Comparison of ENCODE assay signal across 8 mouse cellular contexts in the genomic region with DNA sequence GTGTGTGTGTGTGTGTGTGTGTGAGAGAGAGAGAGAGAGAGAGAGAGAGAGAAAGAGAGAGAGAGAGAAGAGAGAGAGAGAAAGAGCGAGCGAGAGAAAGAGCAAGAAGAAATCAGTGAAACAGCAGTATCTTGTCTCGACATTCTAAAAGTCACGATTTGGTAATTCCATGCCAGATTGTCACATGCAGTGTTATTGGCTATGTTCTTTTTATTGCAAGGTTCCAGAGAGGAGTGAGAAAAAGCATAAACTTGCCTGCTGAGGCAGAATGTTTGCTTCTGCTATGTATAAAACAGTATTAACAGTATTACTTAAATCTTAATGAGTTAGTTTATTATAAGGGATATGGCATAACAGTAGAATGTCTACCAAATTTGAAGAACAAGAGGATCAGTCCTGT. TPM values are rescaled to one million over a fixed set of nuclear protein-coding genes. Genes with fewer than 3 reads are reported as not detected.
DNase-seq lines count a peak whose midpoint lies in the region; ATAC-seq and TF ChIP-seq lines count a peak whose summit lies in the region.

No protein-coding gene starts in this region.

- H3K4me2 ChIP-seq in lung, embryonic 15.5 days, result peak overlapping the region; percentile 65
- H3K4me2 ChIP-seq in embryonic facial prominence, embryonic 14.5 days (ENCODE audit: low read depth, low read length), result peak overlapping the region; percentile 79
- H3K4me2 ChIP-seq in limb, embryonic 11.5 days (ENCODE audit: low read depth, severe bottlenecking), result peak overlapping the region; percentile 58

- TF ChIP-seq POLR2A in small intestine, adult 2 months (IDR thresholded peaks at IDR 0.05; ENCODE audit: low read depth, low read length), result no peak

- no peaks in the 10 kb centered on the region for H3K27me3 ChIP-seq in lung, embryonic 15.5 days
- H3K27me3 ChIP-seq in embryonic facial prominence, embryonic 14.5 days (replicated peaks; ENCODE audit: control insufficient read depth, insufficient read depth, low read length), result no peaks in the 10 kb centered on the region
- H3K27me3 ChIP-seq in limb, embryonic 11.5 days (ENCODE audit: control insufficient read depth, insufficient read depth, low read length), result no peaks in the 10 kb centered on the region
- no peaks in the 10 kb centered on the region for H3K27me3 ChIP-seq in small intestine, adult 2 months (ENCODE audit: control insufficient read depth, insufficient read depth, low read length)

- no peak for TF ChIP-seq CTCF in small intestine, adult 2 months (IDR thresholded peaks at IDR 0.05; ENCODE audit: extremely low read depth, insufficient read length, insufficient replicate concordance, low read depth, low read length)

- H3K36me3 ChIP-seq in lung, embryonic 15.5 days, result no peaks in the 10 kb centered on the region
- no peaks in the 10 kb centered on the region for H3K36me3 ChIP-seq in embryonic facial prominence, embryonic 14.5 days (ENCODE audit: control insufficient read depth, insufficient read depth, low read length)
- no peaks in the 10 kb centered on the region for H3K36me3 ChIP-seq in limb, embryonic 11.5 days (ENCODE audit: control insufficient read depth, insufficient read depth, low read length)
- H3K36me3 ChIP-seq in small intestine, adult 2 months (ENCODE audit: control insufficient read depth, insufficient read depth, low read length), result peaks cover 2% of the 10 kb centered on the region; the same call in 1 of the 2 replicates

- H3K4me3 ChIP-seq in lung, embryonic 15.5 days, result peak overlapping the region; percentile 49
- H3K4me3 ChIP-seq in embryonic facial prominence, embryonic 14.5 days (ENCODE audit: low read depth, low read length), result peak overlapping the region; percentile 50
- peak overlapping the region; percentile 35 for H3K4me3 ChIP-seq in limb, embryonic 11.5 days (ENCODE audit: low read depth, low read length)
- H3K4me3 ChIP-seq in small intestine, adult 2 months (ENCODE audit: low read depth, low read length), result peak overlapping the region; percentile 45; the same call in 1 of the 2 replicates

- peaks cover 18% of the 10 kb centered on the region for H3K4me1 ChIP-seq in lung, embryonic 15.5 days
- peaks cover 16% of the 10 kb centered on the region for H3K4me1 ChIP-seq in embryonic facial prominence, embryonic 14.5 days (ENCODE audit: control insufficient read depth, insufficient read depth, low read length)
- H3K4me1 ChIP-seq in limb, embryonic 11.5 days (ENCODE audit: control insufficient read depth, insufficient read depth, low read length), result no peaks in the 10 kb centered on the region
- peaks cover 6% of the 10 kb centered on the region; the same call in 1 of the 2 replicates for H3K4me1 ChIP-seq in small intestine, adult 2 months (ENCODE audit: control insufficient read depth, insufficient read depth, insufficient read length, low read length)

- peak overlapping the region; percentile 99 for H3K27ac ChIP-seq in lung, embryonic 15.5 days
- H3K27ac ChIP-seq in embryonic facial prominence, embryonic 14.5 days (replicated peaks; ENCODE audit: low read depth, low read length), result peak overlapping the region; percentile 99
- peak overlapping the region; percentile 96 for H3K27ac ChIP-seq in limb, embryonic 11.5 days (replicated peaks; ENCODE audit: low read depth, low read length)
- H3K27ac ChIP-seq in small intestine, adult 2 months (ENCODE audit: insufficient read depth, low read depth, low read length), result peak overlapping the region; percentile 97

- DNase-seq in lung, postnatal 4 days, result no peak
- no peak for DNase-seq in embryonic facial prominence, embryonic 14.5 days (ENCODE audit: low spot score)
- DNase-seq in limb, embryonic 11.5 days (ENCODE audit: low spot score), result peak; percentile 18
- DNase-seq in urinary bladder, postnatal 25 days (ENCODE audit: low spot score), result no peak
- no peak for DNase-seq in left cerebral cortex, postnatal 36 days (ENCODE audit: low spot score in 2 of 2)
- DNase-seq in adrenal gland, adult 18-20 months (ENCODE audit: low spot score in 2 of 2), result no peak

- 21% methylated on average over 4 of the region's 4 CpGs for WGBS in lung, embryonic 15.5 days
- WGBS in embryonic facial prominence, embryonic 14.5 days, result 39% methylated on average over 4 of the region's 4 CpGs
- WGBS in limb, embryonic 11.5 days, result 78% methylated on average over 4 of the region's 4 CpGs
- 9% methylated on average over 4 of the region's 4 CpGs for WGBS in small intestine, adult 2 months

- peak overlapping the region; percentile 66 for H3K9ac ChIP-seq in lung, embryonic 15.5 days
- peak overlapping the region; percentile 79 for H3K9ac ChIP-seq in embryonic facial prominence, embryonic 14.5 days (ENCODE audit: low read depth, low read length)
- no peak overlapping the region; the same call in 1 of the 2 replicates for H3K9ac ChIP-seq in limb, embryonic 11.5 days (ENCODE audit: low read length)

- intact Hi-C loops in left cerebral cortex, postnatal 36 days (cut with DNase I), result loop anchor here (2.0 to 10.0 kb wide), 2 partner anchors 13 to 1961 kb away; a partner anchor contains a TSS

- ATAC-seq in lung, embryonic 15.5 days (ENCODE audit: borderline replicate concordance, extremely low read depth, low FRiP score, low TSS enrichment), result no peak
- no peak for ATAC-seq in embryonic facial prominence, embryonic 14.5 days (ENCODE audit: low read depth)
- ATAC-seq in limb, embryonic 11.5 days (ENCODE audit: insufficient number of reproducible peaks, low FRiP score, low TSS enrichment, low read depth), result no peak

- H3K9me3 ChIP-seq in lung, embryonic 15.5 days, result no peaks in the 10 kb centered on the region
- no peaks in the 10 kb centered on the region for H3K9me3 ChIP-seq in embryonic facial prominence, embryonic 14.5 days (ENCODE audit: control insufficient read depth, low read length)
- H3K9me3 ChIP-seq in limb, embryonic 11.5 days (ENCODE audit: control insufficient read depth, low read length), result no peaks in the 10 kb centered on the region

RNA-seq across cellular contexts. Expression of a gene that starts 2.0 kb away (rescaled TPM):
- polyA plus RNA-seq in lung, embryonic 15.5 days (2015; fragmentation: Nextera tagmentation; extraction: Ambion mirVana), result 60.8 and 63.6 TPM in 2 replicates
- 52.7 and 78.2 TPM in 2 replicates for polyA plus RNA-seq in embryonic facial prominence, embryonic 14.5 days (2014; fragmentation: Nextera tagmentation; extraction: Ambion mirVana)
- 19.9 and 21.1 TPM in 2 replicates for polyA plus RNA-seq in limb, embryonic 11.5 days (2014; fragmentation: Nextera tagmentation; extraction: Ambion mirVana)
- 210 and 772 TPM in 2 replicates for polyA plus RNA-seq in small intestine, adult 2 months (2012; rRNA removed)
- total RNA-seq in left cerebral cortex, postnatal 36 days (2021), result 10 to 100 TPM; 32.1 to 33.8 TPM
- total RNA-seq in adrenal gland, adult 18-20 months (2021), result 100 to 1,000 TPM; 115 to 172 TPM

RNA-seq across cellular contexts. Expression of a gene that starts 2.2 kb away (rescaled TPM):
- polyA plus RNA-seq in lung, embryonic 15.5 days (2015; fragmentation: Nextera tagmentation; extraction: Ambion mirVana), result 1.6 and 1.8 TPM in 2 replicates
- polyA plus RNA-seq in embryonic facial prominence, embryonic 14.5 days (2014; fragmentation: Nextera tagmentation; extraction: Ambion mirVana), result 1.2 and 1.3 TPM in 2 replicates
- 0.96 and 1.0 TPM in 2 replicates for polyA plus RNA-seq in limb, embryonic 11.5 days (2014; fragmentation: Nextera tagmentation; extraction: Ambion mirVana)
- 3.1 and 4.0 TPM in 2 replicates for polyA plus RNA-seq in small intestine, adult 2 months (2012; rRNA removed)
- 1 to 10 TPM; 2.5 to 2.9 TPM for total RNA-seq in left cerebral cortex, postnatal 36 days (2021)
- total RNA-seq in adrenal gland, adult 18-20 months (2021), result 1 to 10 TPM; 2.0 to 2.2 TPM

RNA-seq across cellular contexts. Expression of a gene that starts 9.6 kb away (rescaled TPM):
- 0.22 and 0.35 TPM in 2 replicates for polyA plus RNA-seq in lung, embryonic 15.5 days (2015; fragmentation: Nextera tagmentation; extraction: Ambion mirVana)
- polyA plus RNA-seq in embryonic facial prominence, embryonic 14.5 days (2014; fragmentation: Nextera tagmentation; extraction: Ambion mirVana), result 0.19 and 0.31 TPM in 2 replicates
- 0.28 TPM in 1 of 2 replicates, not detected in the other for polyA plus RNA-seq in limb, embryonic 11.5 days (2014; fragmentation: Nextera tagmentation; extraction: Ambion mirVana)
- not detected in 2 replicates for polyA plus RNA-seq in small intestine, adult 2 months (2012; rRNA removed)
- total RNA-seq in left cerebral cortex, postnatal 36 days (2021), result not detected
- total RNA-seq in adrenal gland, adult 18-20 months (2021), result not detected

RNA-seq across cellular contexts. Expression of a gene that starts 12.3 kb away (rescaled TPM):
- polyA plus RNA-seq in lung, embryonic 15.5 days (2015; fragmentation: Nextera tagmentation; extraction: Ambion mirVana), result 8.2 and 9.4 TPM in 2 replicates
- 5.7 and 5.8 TPM in 2 replicates for polyA plus RNA-seq in embryonic facial prominence, embryonic 14.5 days (2014; fragmentation: Nextera tagmentation; extraction: Ambion mirVana)
- 6.6 and 7.9 TPM in 2 replicates for polyA plus RNA-seq in limb, embryonic 11.5 days (2014; fragmentation: Nextera tagmentation; extraction: Ambion mirVana)
- 13.7 and 17.8 TPM in 2 replicates for polyA plus RNA-seq in small intestine, adult 2 months (2012; rRNA removed)
- 100 to 1,000 TPM; 107 to 117 TPM for total RNA-seq in left cerebral cortex, postnatal 36 days (2021)
- total RNA-seq in adrenal gland, adult 18-20 months (2021), result 10 to 100 TPM; 79.0 to 94.6 TPM

RNA-seq across cellular contexts. Expression of a gene that starts 24.7 kb away (rescaled TPM):
- polyA plus RNA-seq in lung, embryonic 15.5 days (2015; fragmentation: Nextera tagmentation; extraction: Ambion mirVana), result 8.6 and 10.8 TPM in 2 replicates
- 9.6 and 10.3 TPM in 2 replicates for polyA plus RNA-seq in embryonic facial prominence, embryonic 14.5 days (2014; fragmentation: Nextera tagmentation; extraction: Ambion mirVana)
- 2.1 and 3.7 TPM in 2 replicates for polyA plus RNA-seq in limb, embryonic 11.5 days (2014; fragmentation: Nextera tagmentation; extraction: Ambion mirVana)
- 3.5 and 7.7 TPM in 2 replicates for polyA plus RNA-seq in small intestine, adult 2 months (2012; rRNA removed)
- 1 to 10 TPM; 2.4 to 3.7 TPM for total RNA-seq in left cerebral cortex, postnatal 36 days (2021)
- total RNA-seq in adrenal gland, adult 18-20 months (2021), result 10 to 100 TPM; 33.3 to 45.6 TPM
